Mouse (Mus musculus) lung, adult 2 months (tissue): ENCODE data around the gene 4930579F01Rik.

Source experiments
- CTCF ChIP-seq: fragments of 200-500 bp; IDR thresholded peaks from 2 replicates; pipeline ENCODE4 v1.5.1; 2011; ENCODE audit warnings: mild to moderate bottlenecking, low read length, control low read depth; ENCODE audit not compliant: insufficient read depth
- POLR2A ChIP-seq: fragments of 200-500 bp; IDR thresholded peaks from 2 replicates; pipeline ENCODE4 v1.6.1; 2011; ENCODE audit warnings: low read depth, mild to moderate bottlenecking, control low read depth, low read length, borderline replicate concordance; ENCODE audit errors: extremely low read depth

DNA sequence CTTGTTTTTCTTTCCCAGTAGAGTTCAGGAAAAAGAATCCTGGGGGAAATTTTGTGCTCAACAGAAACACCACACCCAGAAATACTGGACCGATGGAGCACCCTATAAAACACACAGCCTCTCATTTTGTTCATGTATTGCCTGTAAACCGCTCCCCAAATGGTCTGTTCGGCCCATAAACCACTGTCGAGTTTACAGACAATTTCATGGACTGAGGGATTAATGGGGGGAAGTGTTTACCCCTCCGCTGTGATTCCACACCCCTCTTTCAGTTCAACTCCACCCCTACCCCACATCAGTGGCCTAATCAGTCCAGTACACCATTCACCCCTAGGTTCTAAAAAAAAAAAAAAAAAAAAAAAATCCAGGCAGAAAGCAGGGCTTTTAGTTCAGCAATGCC is 47.3 kb upstream of the 4930579F01Rik start:
- TF ChIP-seq CTCF, result no peak
- TF ChIP-seq POLR2A, result no peak
